Mouse (Mus musculus) granulocyte monocyte progenitor cell, adult 5-6 weeks (primary cell): ENCODE results near the gene Vegfb. TPM values are rescaled to one million over a fixed set of nuclear protein-coding genes. Genes with fewer than 3 reads are reported as not detected.

Experiments
- ATAC-seq: replicated peaks from 2 replicates; pipeline ENCODE4 v1.8.0; 2016; ENCODE audit warnings: mild to moderate bottlenecking, moderate TSS enrichment, inconsistent platforms; ENCODE audit not compliant: poor library complexity, severe bottlenecking
- total RNA-seq, 2 experiments: library from RNA; stranded (forward) in 1 of 2; stranded (reverse) in 1 of 2; fragments of 200-712, 200-1000 nt in 1 of 2; fragments of >200 nt in 1 of 2; fragmentation: Nextera tagmentation in 1 of 2; gene quantifications; 2 replicates each; pipeline ENCODE4 v1.2.3; 2014 to 2017

Vegfb gene
- total RNA-seq, 2 experiments from 2014 or later, result 7.4 to 35.2 TPM

DNA sequence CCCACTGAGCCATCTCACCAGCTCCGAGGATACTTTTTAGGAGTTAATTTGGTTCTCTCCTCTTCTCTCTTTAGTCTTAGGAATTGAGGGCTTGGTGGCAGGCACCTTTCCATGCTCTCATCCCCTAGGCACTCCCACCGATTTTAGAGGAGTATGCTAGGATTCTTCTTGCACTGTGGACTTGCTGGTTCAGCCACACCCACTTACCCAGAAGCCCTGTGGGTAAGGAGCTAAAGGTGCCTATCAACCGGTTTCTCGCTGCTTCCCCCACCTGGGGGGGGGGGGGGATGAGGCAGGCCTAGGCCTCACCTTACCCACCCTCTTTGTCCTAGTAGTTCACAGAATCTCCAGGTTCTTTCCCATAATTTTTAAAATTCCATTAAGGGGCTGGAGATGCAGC is 39.7 kb downstream of the Vegfb start:
- ATAC-seq, result no peak

DNA sequence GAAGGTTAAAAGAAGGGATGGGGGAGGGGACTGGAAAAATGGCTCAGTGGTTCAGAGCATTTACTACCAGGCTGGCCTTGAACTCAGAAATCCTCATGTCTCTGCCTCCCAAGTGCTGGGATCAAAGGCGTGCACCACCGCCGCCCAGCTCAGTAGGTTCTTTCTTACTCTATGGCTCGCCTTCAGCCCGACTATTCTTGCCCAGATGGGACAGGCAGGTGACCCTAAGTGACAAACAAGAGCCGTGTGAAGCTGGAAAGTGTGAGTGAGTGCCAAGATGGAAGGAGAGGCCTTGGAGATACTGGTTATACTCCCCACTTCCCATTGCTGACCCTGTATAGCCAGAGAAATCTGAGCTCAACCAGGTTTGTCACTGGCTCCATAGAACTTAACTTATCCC is 43.7 kb downstream of the Vegfb start:
- no peak for ATAC-seq

DNA sequence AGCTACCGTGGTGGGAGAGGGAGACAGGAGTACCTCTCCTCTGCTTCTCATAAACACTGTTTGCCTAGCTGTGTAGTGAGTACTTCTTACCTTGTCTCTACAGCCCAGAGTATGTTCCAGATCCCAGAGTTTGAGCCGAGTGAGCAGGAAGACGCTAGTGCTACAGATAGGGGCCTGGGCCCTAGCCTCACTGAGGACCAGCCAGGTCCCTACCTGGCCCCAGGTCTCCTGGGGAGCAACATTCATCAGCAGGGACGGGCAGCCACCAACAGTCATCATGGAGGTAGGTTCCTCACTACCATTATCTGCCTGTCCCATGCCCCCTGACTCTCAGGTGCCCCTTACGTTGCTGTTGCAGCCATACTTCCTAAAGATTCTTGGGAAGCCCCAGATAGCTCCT is 44.7 kb downstream of the Vegfb start:
- ATAC-seq, result no peak

DNA sequence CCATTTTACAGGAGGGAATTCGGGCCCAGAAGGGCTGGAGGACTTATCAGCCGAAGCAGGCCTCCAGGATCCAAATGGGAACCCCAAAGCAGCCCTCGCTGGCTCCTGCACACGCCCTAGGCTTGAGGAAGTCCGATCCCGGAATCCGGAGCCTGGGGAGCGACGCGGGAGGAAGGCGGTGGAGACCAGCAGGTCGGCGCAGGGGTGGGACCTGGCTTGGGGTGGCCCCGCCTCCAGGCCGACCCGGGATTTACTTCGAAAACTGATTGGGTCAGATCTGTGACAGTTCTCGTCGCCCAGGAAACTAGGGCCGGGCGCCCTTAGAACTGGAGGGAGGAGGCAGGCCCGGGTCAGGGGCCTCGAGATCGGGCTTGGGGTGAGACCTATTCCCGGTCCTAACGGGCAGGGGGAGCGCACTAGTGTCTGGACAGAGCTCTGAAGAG is 45.2 kb downstream of the Vegfb start, which contains the start of gene Gpr137:
Gpr137 (minus strand) TSS at position 232 of the 443 bp plus-strand sequence.
- ATAC-seq, result peak; percentile 72

DNA sequence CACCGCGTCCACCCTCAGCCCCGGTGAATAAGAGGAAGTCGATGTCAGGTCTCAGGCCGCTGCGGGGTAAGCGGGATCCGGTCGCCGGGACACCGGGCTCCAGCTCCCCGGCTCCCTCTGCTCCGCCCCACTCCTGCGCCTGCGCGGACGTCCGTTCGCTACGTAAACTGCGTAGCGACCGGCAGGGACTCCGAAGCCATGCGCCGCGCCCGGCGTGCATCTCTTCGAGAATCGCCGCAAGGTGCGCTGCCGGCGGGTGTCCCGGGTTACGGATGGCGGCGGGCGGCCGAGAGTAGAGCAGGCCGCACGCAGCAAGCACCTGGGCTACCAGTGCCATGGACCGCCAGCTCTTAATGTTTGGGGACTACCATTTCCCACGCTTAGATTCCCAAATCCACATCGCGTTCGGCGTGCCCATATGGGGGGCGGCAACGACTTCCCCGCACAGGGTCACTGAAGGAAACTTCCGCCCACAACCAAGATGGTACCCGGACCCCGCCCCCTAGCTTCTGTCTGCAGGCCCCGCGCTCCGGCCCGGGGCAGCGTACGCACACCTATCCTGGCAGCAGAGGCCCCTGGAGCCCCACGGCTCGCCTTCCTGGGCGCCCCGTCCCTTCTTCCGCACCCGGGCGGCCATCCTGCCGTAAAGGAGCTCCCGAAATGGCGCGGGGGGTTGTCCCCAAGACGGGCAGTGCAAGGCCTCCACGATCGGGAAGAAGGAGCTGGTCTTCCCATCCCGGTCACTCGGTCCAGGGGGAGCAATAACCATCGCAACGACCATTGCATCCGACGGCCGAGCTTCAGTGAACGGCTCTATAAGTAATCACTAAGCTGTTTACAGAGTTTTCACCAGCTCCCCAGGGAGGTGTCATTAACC is 45.8 kb downstream of the Vegfb start, which contains the start of gene Bad:
Bad (plus strand) TSS at position 490 of the 877 bp plus-strand sequence.
- ATAC-seq, result peak; percentile 76

DNA sequence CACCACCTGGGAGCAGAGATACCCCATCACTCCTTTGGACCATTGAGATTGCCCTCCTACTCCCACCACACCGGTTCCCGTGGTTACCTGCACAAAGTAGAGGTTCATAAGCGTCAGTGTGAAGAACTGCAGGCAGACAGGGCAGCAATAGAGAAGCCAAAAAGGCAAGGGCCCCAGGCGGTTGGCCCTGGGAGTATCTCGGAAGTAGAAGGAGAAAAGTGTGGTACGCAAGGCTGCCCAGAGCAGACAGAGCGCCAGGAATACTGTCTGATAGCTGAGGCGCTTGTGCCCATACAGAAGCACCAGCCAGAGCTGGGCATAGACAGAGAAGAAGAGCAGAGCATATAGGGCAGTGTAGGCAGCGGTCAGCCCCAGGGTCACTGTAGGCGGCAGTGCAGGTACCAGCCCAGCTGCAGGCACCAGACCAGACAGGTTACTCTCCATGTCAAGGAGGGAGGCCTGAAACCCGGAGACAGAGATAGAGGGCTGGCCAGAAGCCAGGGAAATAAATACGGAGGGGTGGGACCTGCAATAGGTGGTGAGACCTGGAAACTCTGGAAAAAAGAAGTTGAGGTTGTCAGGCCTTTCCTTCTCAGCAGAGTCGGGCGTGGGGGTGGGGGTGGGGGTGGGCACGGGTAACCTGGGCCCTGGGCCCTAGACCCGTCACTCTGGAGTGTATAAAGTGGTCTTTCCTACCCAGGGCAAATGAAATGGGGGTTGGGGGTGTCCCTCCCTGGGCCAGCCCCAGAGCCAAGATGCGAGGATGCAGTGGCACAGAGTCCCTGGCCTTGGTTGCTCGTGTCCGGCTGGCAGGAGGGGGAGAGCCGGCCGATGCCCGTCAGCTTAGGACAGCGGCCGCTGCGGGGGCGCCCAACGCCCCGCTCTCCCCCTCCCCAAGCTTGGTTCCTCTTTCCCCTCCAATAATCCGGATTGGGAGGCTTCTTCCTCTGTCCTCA is 46.8 kb downstream of the Vegfb start:
- no peak for ATAC-seq

DNA sequence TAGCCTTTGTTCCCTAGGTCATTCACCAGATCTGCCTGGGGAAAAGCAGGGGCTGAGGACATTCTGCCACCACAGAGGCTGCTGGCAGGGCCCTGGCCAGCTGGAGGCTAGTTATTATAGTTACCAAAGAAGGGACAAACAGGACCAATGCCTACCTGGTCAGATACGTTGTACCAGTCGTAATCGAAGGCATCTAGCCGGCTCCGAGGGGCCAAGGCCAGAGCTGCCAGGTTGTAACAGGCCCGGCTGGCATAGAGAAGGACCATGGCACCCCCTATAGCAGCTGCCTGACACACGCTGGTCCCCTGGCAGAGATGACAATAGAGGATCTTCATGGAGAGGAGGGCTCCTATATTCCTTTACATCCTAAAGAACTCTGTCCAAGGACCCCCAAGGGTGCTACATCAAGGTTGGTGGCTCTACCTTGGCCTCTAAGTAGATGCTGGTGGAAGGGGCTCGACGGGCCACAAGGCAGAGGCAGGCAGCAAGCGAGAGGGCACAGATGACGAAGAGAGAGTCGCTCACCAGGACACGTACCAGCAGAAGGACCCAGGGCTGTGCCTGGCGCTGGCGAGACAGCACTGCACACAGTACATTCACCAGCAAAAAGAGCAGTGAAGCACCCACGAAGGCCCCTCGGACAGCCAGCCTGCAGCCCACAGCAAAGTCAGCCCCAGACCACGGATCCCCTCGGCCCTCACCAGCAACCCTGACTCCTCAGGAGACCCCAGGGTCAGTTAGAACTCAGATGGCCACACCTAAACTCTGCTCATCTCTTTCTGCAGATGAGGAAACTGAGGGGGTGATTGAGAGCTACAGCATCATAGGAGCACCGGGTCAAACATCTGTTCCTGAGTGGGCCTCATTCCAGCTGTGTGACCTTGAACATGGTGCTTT is 48.1 kb downstream of the Vegfb start:
- no peak for ATAC-seq

DNA sequence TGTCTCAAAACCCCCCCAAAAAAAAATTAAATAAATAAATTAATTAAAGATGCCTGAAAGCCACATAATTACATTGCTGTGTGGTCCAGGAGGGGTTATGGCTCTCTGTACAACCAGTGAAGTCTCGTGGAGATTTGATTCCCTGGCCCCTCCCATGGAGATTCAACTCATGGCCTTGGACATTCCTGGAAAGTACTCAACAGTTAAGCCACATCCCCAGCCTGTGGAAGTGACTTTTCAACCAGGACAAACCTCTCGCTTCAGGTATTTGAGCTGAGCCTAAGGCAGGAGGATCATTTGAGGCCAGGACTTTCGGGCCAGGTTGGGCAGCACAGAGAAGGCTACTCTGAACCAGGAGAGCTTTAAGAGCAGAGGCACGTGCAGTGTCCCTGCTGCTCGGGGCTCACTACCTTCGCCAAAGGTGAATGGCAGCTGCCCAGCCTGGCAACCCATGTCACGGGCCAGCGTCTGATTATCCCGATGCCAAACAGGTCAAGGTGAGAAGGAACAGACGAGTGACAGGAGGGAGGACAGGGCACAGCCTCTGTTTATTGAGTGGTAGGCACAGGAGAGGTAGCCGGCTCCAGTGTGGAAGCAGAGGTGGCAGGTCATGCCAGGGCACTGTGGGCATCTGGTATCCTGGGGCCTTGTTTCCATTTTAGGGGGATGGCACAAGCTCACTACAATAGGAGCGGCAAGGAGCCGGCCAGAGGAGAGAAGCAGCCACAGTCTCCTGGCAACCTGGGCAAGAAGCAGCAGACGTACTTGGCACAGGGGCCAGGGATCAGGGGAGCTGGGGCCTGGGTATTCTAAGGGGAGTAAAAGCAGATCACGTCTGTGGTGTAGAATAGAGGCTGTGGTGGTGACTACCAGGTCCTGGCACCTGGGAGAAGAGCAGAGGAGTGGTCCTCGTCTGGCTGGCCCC is 49.6 kb downstream of the Vegfb start:
- no peak for ATAC-seq

DNA sequence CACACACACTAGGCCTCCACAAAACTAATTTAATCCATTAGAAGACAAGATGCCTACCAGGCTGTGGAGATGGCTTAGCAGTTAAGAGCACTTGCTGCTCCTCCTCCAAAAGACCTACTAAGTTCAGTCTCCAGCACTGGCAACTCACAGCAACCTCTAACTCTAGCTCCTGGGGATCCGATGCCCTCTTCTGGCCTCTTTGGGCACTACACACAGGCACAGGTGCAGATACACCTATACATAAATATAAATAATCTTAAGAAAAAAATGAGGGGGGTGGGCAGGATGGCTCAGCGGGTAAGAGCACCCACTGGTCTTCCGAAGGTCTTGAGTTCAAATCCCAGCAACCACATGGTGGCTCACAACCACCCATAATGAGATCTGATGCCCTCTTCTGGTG is 51.2 kb downstream of the Vegfb start:
- no peak for ATAC-seq

DNA sequence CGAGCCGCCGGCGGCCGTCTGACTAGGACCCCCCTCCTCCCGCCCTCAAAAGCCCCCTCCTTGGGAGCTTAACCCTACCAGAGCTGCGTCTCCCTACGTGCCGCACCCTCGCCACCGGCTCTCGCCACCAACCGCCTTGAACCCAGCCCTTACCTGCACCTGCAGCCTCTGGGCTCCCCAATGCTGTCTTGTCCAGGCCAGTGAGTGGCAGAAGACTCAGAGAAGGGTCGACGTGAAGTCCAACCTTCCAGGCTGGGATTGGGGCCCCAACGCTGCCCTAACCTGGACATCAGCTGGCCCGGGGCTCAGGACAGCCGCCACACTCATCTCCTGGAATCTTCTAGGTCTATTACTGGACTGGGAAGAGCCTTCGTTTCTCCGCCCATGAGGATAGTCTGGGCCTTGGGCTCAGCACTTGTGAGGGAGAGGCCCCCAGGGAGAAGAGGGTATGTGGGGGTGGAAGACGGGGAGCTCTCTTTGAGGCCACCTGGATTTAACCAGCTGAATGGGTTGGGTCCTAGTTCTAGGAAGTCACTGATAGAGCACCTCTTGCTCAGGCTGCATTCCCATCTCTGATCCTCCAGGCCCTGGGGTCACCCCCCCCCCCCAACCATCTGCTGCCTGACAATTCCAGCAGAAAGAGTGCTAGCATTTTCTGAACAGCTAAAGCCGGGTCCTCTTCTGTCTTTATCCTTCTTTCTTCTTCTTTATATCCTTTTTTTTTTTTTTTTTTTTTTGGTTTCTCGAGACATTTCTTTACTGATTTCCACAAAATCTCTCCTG is 53.1 kb downstream of the Vegfb start, which contains the start of gene Kcnk4:
Kcnk4 (minus strand) TSS at position 321 of the 783 bp plus-strand sequence.
- ATAC-seq, result no peak

DNA sequence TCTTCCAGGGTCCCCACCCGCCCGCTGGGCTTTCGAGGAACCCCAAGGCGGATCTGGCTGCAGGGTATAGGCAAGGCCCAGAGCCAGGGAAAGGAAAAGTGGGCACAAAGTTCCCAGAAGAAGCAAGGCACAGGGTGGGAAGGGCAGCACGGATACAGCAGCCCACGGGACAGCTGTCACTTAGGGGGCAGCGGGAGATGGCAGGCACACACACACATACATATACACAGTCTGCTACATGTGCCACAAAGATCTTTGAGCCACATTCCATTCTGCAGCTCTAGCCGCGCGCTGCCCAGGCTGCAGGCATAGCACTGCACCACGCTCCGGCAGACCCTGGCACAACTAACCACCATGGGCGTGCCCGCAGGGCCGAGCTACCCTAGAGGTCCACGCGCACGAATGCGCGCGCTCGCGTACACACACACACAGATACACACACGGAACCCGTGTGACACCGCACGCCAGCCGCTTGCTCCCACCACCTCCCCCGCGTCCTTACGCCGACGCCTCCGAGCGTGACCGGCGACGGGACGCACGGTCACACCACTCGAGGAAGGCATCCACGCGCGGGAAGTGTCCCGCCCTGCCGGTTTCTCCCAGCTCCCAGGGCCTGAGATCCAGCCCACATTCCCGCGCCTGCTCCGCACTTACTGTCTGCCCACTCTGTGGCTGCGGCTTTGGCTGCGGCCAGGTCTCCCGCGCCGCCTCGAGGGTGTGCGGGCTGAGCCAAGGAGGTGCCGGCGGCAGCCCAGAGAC is 53.8 kb downstream of the Vegfb start:
- peak; percentile 62 for ATAC-seq

DNA sequence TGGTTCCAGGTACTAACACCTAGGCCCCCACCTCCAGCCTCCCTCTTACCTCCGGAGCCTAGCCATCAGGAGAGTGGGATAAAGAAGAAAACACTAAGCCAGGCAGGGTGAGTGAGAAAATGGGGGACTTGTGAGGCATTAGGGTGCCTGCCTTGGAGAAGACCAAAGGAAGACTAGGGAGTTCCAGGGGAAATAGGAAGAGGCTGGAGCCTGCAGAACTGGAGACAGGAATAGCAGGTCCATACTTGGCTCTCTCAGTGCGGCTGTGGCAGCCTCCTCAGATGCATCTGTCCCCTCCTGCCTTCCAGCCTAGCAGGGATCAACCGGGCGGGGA is 54.4 kb downstream of the Vegfb start:
- no peak for ATAC-seq

Other genes starting within 250 kb of the Vegfb start
- gene Rps6ka4, start 147.0 kb downstream of the Vegfb start, total RNA-seq (2014; fragmentation: Nextera tagmentation), result 2.8 and 13.3 TPM in 2 replicates
- 3.9 and 8.1 TPM in 2 replicates for gene Rps6ka4, start 147.0 kb downstream of the Vegfb start, total RNA-seq (2017)
- gene Ccdc88b, start 129.4 kb downstream of the Vegfb start, total RNA-seq (2014; fragmentation: Nextera tagmentation), result 17.8 and 22.6 TPM in 2 replicates
- gene Ccdc88b, start 129.4 kb downstream of the Vegfb start, total RNA-seq (2017), result 53.1 and 58.0 TPM in 2 replicates
- 149 and 152 TPM in 2 replicates for gene Trmt112, start 78.0 kb downstream of the Vegfb start, total RNA-seq (2014; fragmentation: Nextera tagmentation)
- 156 and 160 TPM in 2 replicates for gene Trmt112, start 78.0 kb downstream of the Vegfb start, total RNA-seq (2017)
- 352 and 419 TPM in 2 replicates for gene Prdx5, start 77.5 kb downstream of the Vegfb start, total RNA-seq (2014; fragmentation: Nextera tagmentation)
- gene Prdx5, start 77.5 kb downstream of the Vegfb start, total RNA-seq (2017), result 522 and 534 TPM in 2 replicates
- gene Esrra, start 65.8 kb downstream of the Vegfb start, total RNA-seq (2014; fragmentation: Nextera tagmentation), result 10.7 and 29.3 TPM in 2 replicates
- gene Esrra, start 65.8 kb downstream of the Vegfb start, total RNA-seq (2017), result 15.5 and 18.6 TPM in 2 replicates
- 3.0 TPM in 1 of 2 replicates, not detected in the other for gene Catsperz, start 62.3 kb downstream of the Vegfb start, total RNA-seq (2014; fragmentation: Nextera tagmentation)
- gene Catsperz, start 62.3 kb downstream of the Vegfb start, total RNA-seq (2017), result 2.8 and 4.5 TPM in 2 replicates
- not detected in 2 replicates for gene Kcnk4, start 53.1 kb downstream of the Vegfb start, total RNA-seq (2014; fragmentation: Nextera tagmentation)
- not detected in 2 replicates for gene Kcnk4, start 53.1 kb downstream of the Vegfb start, total RNA-seq (2017)
- gene Bad, start 45.8 kb downstream of the Vegfb start, total RNA-seq (2014; fragmentation: Nextera tagmentation), result 26.7 and 34.5 TPM in 2 replicates
- gene Bad, start 45.8 kb downstream of the Vegfb start, total RNA-seq (2017), result 48.8 and 69.0 TPM in 2 replicates
- gene Gpr137, start 45.2 kb downstream of the Vegfb start, total RNA-seq (2014; fragmentation: Nextera tagmentation), result 15.0 and 18.5 TPM in 2 replicates
- gene Gpr137, start 45.2 kb downstream of the Vegfb start, total RNA-seq (2017), result 14.9 and 15.8 TPM in 2 replicates
- 194 and 276 TPM in 2 replicates for gene Ppp1r14b, start 12.7 kb downstream of the Vegfb start, total RNA-seq (2014; fragmentation: Nextera tagmentation)
- gene Ppp1r14b, start 12.7 kb downstream of the Vegfb start, total RNA-seq (2017), result 94.5 and 105 TPM in 2 replicates
- 8.0 and 14.6 TPM in 2 replicates for gene Plcb3, start 11.2 kb downstream of the Vegfb start, total RNA-seq (2014; fragmentation: Nextera tagmentation)
- 7.1 and 10.9 TPM in 2 replicates for gene Plcb3, start 11.2 kb downstream of the Vegfb start, total RNA-seq (2017)
- 98.9 and 160 TPM in 2 replicates for gene Fkbp2, start 7.2 kb downstream of the Vegfb start, total RNA-seq (2014; fragmentation: Nextera tagmentation)
- 173 and 197 TPM in 2 replicates for gene Fkbp2, start 7.2 kb downstream of the Vegfb start, total RNA-seq (2017)
- gene Dnajc4, start 4.9 kb upstream of the Vegfb start, total RNA-seq (2014; fragmentation: Nextera tagmentation), result 6.4 and 16.5 TPM in 2 replicates
- 7.9 and 11.8 TPM in 2 replicates for gene Dnajc4, start 4.9 kb upstream of the Vegfb start, total RNA-seq (2017)
- gene Nudt22, start 8.5 kb upstream of the Vegfb start, total RNA-seq (2014; fragmentation: Nextera tagmentation), result 8.5 and 14.4 TPM in 2 replicates
- gene Nudt22, start 8.5 kb upstream of the Vegfb start, total RNA-seq (2017), result 3.4 and 14.5 TPM in 2 replicates
- 3.0 TPM in 1 of 2 replicates, not detected in the other for gene Trpt1, start 8.5 kb upstream of the Vegfb start, total RNA-seq (2014; fragmentation: Nextera tagmentation)
- 0.21 and 0.60 TPM in 2 replicates for gene Trpt1, start 8.5 kb upstream of the Vegfb start, total RNA-seq (2017)
- gene Fermt3, start 31.8 kb upstream of the Vegfb start, total RNA-seq (2014; fragmentation: Nextera tagmentation), result 103 and 119 TPM in 2 replicates
- 182 and 230 TPM in 2 replicates for gene Fermt3, start 31.8 kb upstream of the Vegfb start, total RNA-seq (2017)
- gene Stip1, start 52.3 kb upstream of the Vegfb start, total RNA-seq (2014; fragmentation: Nextera tagmentation), result 162 and 187 TPM in 2 replicates
- 246 and 270 TPM in 2 replicates for gene Stip1, start 52.3 kb upstream of the Vegfb start, total RNA-seq (2017)
- 7.8 and 13.6 TPM in 2 replicates for gene Macrod1, start 69.2 kb upstream of the Vegfb start, total RNA-seq (2014; fragmentation: Nextera tagmentation)
- gene Macrod1, start 69.2 kb upstream of the Vegfb start, total RNA-seq (2017), result 4.5 and 6.3 TPM in 2 replicates
- not detected in 2 replicates for gene Flrt1, start 118.1 kb upstream of the Vegfb start, total RNA-seq (2014; fragmentation: Nextera tagmentation)
- not detected in 2 replicates for gene Flrt1, start 118.1 kb upstream of the Vegfb start, total RNA-seq (2017)
- gene Otub1, start 218.7 kb upstream of the Vegfb start, total RNA-seq (2014; fragmentation: Nextera tagmentation), result 61.0 and 61.2 TPM in 2 replicates
- gene Otub1, start 218.7 kb upstream of the Vegfb start, total RNA-seq (2017), result 63.0 and 69.0 TPM in 2 replicates
- gene Cox8a, start 230.0 kb upstream of the Vegfb start, total RNA-seq (2014; fragmentation: Nextera tagmentation), result 854 and 878 TPM in 2 replicates
- gene Cox8a, start 230.0 kb upstream of the Vegfb start, total RNA-seq (2017), result 563 and 615 TPM in 2 replicates